Mouse (Mus musculus): ENCODE results near the gene Cxcr2. TPM values are rescaled to one million over a fixed set of nuclear protein-coding genes. Genes with fewer than 3 reads are reported as not detected.
A peak's percentile ranks its signal among the peaks of the same experiment; 100 is the strongest.
"Not testable (repeated sequence)": the region's sequence is repeated elsewhere in the genome, so short reads cannot be mapped to it uniquely, and the experiment has no call there.

Gene Cxcr2
- total and polyA plus RNA-seq, 2 experiments from 2014 or later = 0.18 to 0.52 TPM

DNA sequence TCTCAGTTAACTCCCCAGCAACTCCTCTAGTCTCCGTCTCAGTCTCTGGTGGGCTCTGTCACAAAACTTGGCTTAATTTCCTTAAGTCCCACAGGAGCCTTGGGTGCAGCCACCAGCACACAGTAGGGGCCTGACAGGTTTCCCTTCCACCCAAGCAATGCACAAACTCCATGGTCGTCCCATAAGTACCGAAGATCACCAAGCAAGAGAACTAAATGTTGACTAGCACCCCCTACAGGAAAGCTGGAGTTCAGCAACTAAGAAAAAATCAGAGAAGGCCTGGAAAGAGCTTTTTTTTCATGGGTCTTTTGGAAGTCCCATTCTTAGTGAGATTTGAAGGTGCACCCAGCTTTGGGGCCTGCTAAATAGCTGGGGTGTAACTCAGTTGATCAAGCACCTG, 14.4 kb upstream of the Cxcr2 start:
- TF ChIP-seq CTCF (IDR thresholded peaks at IDR 0.05; ENCODE audit: low read depth) = peak; percentile 46
- WGBS = 58% methylated on average over 3 of the region's 3 CpGs
- ATAC-seq (no peak), DNase-seq (ENCODE audit: low spot score) (no peak)
- H3K27ac ChIP-seq = no peak overlapping the region
- H3K9ac ChIP-seq (replicated peaks; ENCODE audit: low read length) = no peak overlapping the region
- no peak overlapping the region for H3K4me3 ChIP-seq (ENCODE audit: low read length)
- H3K27me3 ChIP-seq (ENCODE audit: insufficient read depth, low read length) = no peaks in the 10 kb centered on the region
- H3K36me3 ChIP-seq (ENCODE audit: insufficient read depth, low read length) = no peaks in the 10 kb centered on the region
- H3K4me2 ChIP-seq (ENCODE audit: low read depth, low read length) = no peak overlapping the region
- H3K4me1 ChIP-seq (ENCODE audit: insufficient read depth, low read length) = no peaks in the 10 kb centered on the region
- no peaks in the 10 kb centered on the region for H3K9me3 ChIP-seq (ENCODE audit: low read length)

DNA sequence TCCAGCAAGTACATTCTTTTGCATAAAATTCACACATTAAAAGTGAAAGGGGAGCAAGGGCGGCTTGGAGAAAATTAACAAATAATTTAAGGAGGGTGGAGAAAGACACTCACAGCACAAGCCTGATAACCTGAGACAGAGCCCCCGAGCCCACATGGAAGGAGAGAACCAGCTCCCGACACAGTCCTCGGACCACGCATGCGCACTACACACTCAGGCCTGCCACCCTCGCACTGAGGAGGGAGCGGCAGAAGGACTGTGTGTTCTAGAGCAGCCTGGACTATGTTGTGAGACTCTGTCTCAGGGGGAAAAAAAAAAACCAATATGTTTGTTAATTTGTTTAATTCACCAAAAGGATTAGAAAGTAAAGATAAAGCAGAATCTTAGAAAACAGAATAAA, 12.0 kb upstream of the Cxcr2 start:
- H3K4me3 ChIP-seq (ENCODE audit: low read length) = no peak overlapping the region
- WGBS = 76% methylated on average over 8 of the region's 8 CpGs
- no peak for ATAC-seq
- DNase-seq (ENCODE audit: low spot score) = no peak
- H3K9me3 ChIP-seq (ENCODE audit: low read length) = no peaks in the 10 kb centered on the region
- no peaks in the 10 kb centered on the region for H3K27me3 ChIP-seq (ENCODE audit: insufficient read depth, low read length)
- no peak overlapping the region for H3K27ac ChIP-seq
- TF ChIP-seq CTCF (IDR thresholded peaks at IDR 0.05; ENCODE audit: low read depth) = no peak
- no peak overlapping the region for H3K9ac ChIP-seq (replicated peaks; ENCODE audit: low read length)
- H3K4me1 ChIP-seq (ENCODE audit: insufficient read depth, low read length) = no peaks in the 10 kb centered on the region
- no peak overlapping the region for H3K4me2 ChIP-seq (ENCODE audit: low read depth, low read length)
- no peaks in the 10 kb centered on the region for H3K36me3 ChIP-seq (ENCODE audit: insufficient read depth, low read length)

- DNase-seq (ENCODE audit: low spot score) (no peak), ATAC-seq (no peak)
- H3K4me2 ChIP-seq (ENCODE audit: low read depth, low read length) = no peak overlapping the region
- TF ChIP-seq CTCF (IDR thresholded peaks at IDR 0.05; ENCODE audit: low read depth) = no peak
- WGBS = 87% methylated on average over 6 of the region's 6 CpGs
- H3K36me3 ChIP-seq (ENCODE audit: insufficient read depth, low read length) = no peaks in the 10 kb centered on the region
- H3K27ac ChIP-seq = no peak overlapping the region
- H3K9me3 ChIP-seq (ENCODE audit: low read length) = no peaks in the 10 kb centered on the region
- no peaks in the 10 kb centered on the region for H3K4me1 ChIP-seq (ENCODE audit: insufficient read depth, low read length)
- no peak overlapping the region for H3K9ac ChIP-seq (replicated peaks; ENCODE audit: low read length)
- no peaks in the 10 kb centered on the region for H3K27me3 ChIP-seq (ENCODE audit: insufficient read depth, low read length)
- no peak overlapping the region for H3K4me3 ChIP-seq (ENCODE audit: low read length)
These were observed 4.5 kb upstream of the Cxcr2 start for GRCm38 (mm10) chr1:74149106-74149885.

- DNase-seq (ENCODE audit: low spot score) (no peak), ATAC-seq (no peak)
- WGBS = 80% methylated on average over 3 of the region's 3 CpGs
- Histone ChIP-seq H3K4me3 (ENCODE audit: low read length) (no peak overlapping the region), H3K4me2 (ENCODE audit: low read depth, low read length) (no peak overlapping the region), H3K9me3 (ENCODE audit: low read length) (no peaks in the 10 kb centered on the region), H3K27ac (no peak overlapping the region), H3K27me3 (ENCODE audit: insufficient read depth, low read length) (no peaks in the 10 kb centered on the region), H3K4me1 (ENCODE audit: insufficient read depth, low read length) (no peaks in the 10 kb centered on the region), H3K9ac (replicated peaks; ENCODE audit: low read length) (no peak overlapping the region), H3K36me3 (ENCODE audit: insufficient read depth, low read length) (no peaks in the 10 kb centered on the region)
- TF ChIP-seq CTCF (IDR thresholded peaks at IDR 0.05; ENCODE audit: low read depth) = no peak
These were observed 3.7 kb upstream of the Cxcr2 start for GRCm38 (mm10) chr1:74150101-74150500.

GRCm38 (mm10) chr1:74151091-74151490, 2.7 kb upstream of the Cxcr2 start:
- no peaks in the 10 kb centered on the region for H3K4me1 ChIP-seq (ENCODE audit: insufficient read depth, low read length)
- no peak overlapping the region for H3K4me3 ChIP-seq (ENCODE audit: low read length)
- WGBS = 82% methylated on average over 3 of the region's 3 CpGs
- no peak overlapping the region for H3K4me2 ChIP-seq (ENCODE audit: low read depth, low read length)
- ATAC-seq (no peak), DNase-seq (ENCODE audit: low spot score) (no peak)
- no peaks in the 10 kb centered on the region for H3K9me3 ChIP-seq (ENCODE audit: low read length)
- TF ChIP-seq CTCF (IDR thresholded peaks at IDR 0.05; ENCODE audit: low read depth) = no peak
- no peaks in the 10 kb centered on the region for H3K27me3 ChIP-seq (ENCODE audit: insufficient read depth, low read length)
- no peak overlapping the region for H3K27ac ChIP-seq
- H3K36me3 ChIP-seq (ENCODE audit: insufficient read depth, low read length) = no peaks in the 10 kb centered on the region
- H3K9ac ChIP-seq (replicated peaks; ENCODE audit: low read length) = no peak overlapping the region

- Histone ChIP-seq H3K9me3 (ENCODE audit: low read length) (no peaks in the 10 kb centered on the region), H3K4me2 (ENCODE audit: low read depth, low read length) (no peak overlapping the region), H3K36me3 (ENCODE audit: insufficient read depth, low read length) (no peaks in the 10 kb centered on the region), H3K9ac (replicated peaks; ENCODE audit: low read length) (no peak overlapping the region), H3K27ac (no peak overlapping the region), H3K4me3 (ENCODE audit: low read length) (no peak overlapping the region), H3K27me3 (ENCODE audit: insufficient read depth, low read length) (no peaks in the 10 kb centered on the region), H3K4me1 (ENCODE audit: insufficient read depth, low read length) (no peaks in the 10 kb centered on the region)
- no peak for TF ChIP-seq CTCF (IDR thresholded peaks at IDR 0.05; ENCODE audit: low read depth)
- ATAC-seq = no peak
- no peak for DNase-seq (ENCODE audit: low spot score)
- WGBS = 94% methylated on average over 6 of the region's 6 CpGs
These were observed 1.7 kb downstream of the Cxcr2 start for GRCm38 (mm10) chr1:74155435-74156012.

DNA sequence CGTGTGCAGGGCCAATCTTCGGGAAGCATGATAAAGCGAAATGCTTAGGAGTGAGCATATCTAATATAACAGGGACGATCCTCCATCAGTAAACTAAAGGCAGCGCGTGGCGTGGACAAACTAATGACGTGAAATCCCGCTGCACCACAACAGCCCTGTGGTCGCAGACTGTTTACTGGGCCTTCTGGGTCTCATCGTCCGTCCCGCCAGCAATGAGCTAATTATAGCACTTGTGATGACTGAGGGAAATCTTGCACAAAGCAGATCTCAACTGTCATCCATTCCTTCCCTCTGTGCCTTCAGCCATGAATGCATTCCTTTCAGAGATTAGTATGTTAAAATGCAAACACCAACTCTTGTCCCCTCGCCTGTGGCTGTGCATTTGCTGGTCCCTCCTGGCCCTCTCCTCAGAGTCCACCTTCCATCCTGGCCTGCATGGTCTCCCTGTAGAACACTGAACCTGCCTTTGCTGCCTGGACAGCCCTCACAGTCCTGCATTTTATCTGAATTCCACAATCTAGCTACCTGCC, 2.7 kb downstream of the Cxcr2 start:
- DNase-seq (ENCODE audit: low spot score) = no peak
- no peaks in the 10 kb centered on the region for H3K4me1 ChIP-seq (ENCODE audit: insufficient read depth, low read length)
- no peaks in the 10 kb centered on the region for H3K9me3 ChIP-seq (ENCODE audit: low read length)
- H3K4me2 ChIP-seq (ENCODE audit: low read depth, low read length) = no peak overlapping the region
- no peaks in the 10 kb centered on the region for H3K36me3 ChIP-seq (ENCODE audit: insufficient read depth, low read length)
- no peak for ATAC-seq
- no peak overlapping the region for H3K4me3 ChIP-seq (ENCODE audit: low read length)
- 67% methylated on average over 14 of the region's 14 CpGs for WGBS
- no peaks in the 10 kb centered on the region for H3K27me3 ChIP-seq (ENCODE audit: insufficient read depth, low read length)
- H3K27ac ChIP-seq = no peak overlapping the region
- no peak for TF ChIP-seq CTCF (IDR thresholded peaks at IDR 0.05; ENCODE audit: low read depth)
- no peak overlapping the region for H3K9ac ChIP-seq (replicated peaks; ENCODE audit: low read length)

- H3K4me1 ChIP-seq (ENCODE audit: insufficient read depth, low read length); H3K27me3 ChIP-seq (ENCODE audit: insufficient read depth, low read length); H3K36me3 ChIP-seq (ENCODE audit: insufficient read depth, low read length); DNase-seq (ENCODE audit: low spot score); H3K4me2 ChIP-seq (ENCODE audit: low read depth, low read length); H3K27ac ChIP-seq; H3K9ac ChIP-seq (replicated peaks; ENCODE audit: low read length); H3K9me3 ChIP-seq (ENCODE audit: low read length); ATAC-seq; H3K4me3 ChIP-seq (ENCODE audit: low read length): not testable (repeated sequence)
- 88% methylated on average over 4 of the region's 5 CpGs for WGBS
These were observed 5.8 kb downstream of the Cxcr2 start for GRCm38 (mm10) chr1:74159613-74160012.
